Comparison of ENCODE assay signal across 9 mouse cellular contexts in genomic region chr14:60554222-60554740, GRCm38 (mm10).
DNase-seq lines count a peak whose midpoint lies in the region; ATAC-seq and TF ChIP-seq lines count a peak whose summit lies in the region.
"Had no signal": no experiment of that assay in that cellular context is flagged by ENCODE, and none has a peak within 500 bp of the region (broad histone marks: within the 10 kb centered on the region; RNA-seq: fewer than 3 reads in every experiment).

No protein-coding gene starts in this region.

- peak; percentile 92 for DNase-seq in embryo, embryonic 11 days
- DNase-seq in layer of hippocampus, postnatal 25 days (ENCODE audit: extremely low spot score in 1 of 2, low spot score in 1 of 2): peak; percentile 40 to 44
- DNase-seq in neural tube, embryonic 10.5 days (ENCODE audit: extremely low spot score, low spot score): peak; percentile 62
- no peak for DNase-seq in heart, postnatal 10 days

- peak overlapping the region; percentile 39; the same call in 1 of the 2 replicates for H3K9ac ChIP-seq in hindbrain, embryonic 13.5 days
- H3K9ac ChIP-seq in intestine, postnatal 0 days (ENCODE audit: low read depth, low read length): no peak overlapping the region

- TF ChIP-seq CTCF in E14TG2a.4 (conservative IDR thresholded peaks at IDR 0.05; ENCODE audit: low read length): no peak
- TF ChIP-seq CTCF in intestine, postnatal 0 days (IDR thresholded peaks at IDR 0.05; ENCODE audit: low read depth): no peak

- 3% methylated on average over 6 of the region's 6 CpGs for WGBS in hindbrain, embryonic 13.5 days
- WGBS in intestine, postnatal 0 days: 19% methylated on average over 6 of the region's 6 CpGs

- peak; percentile 94 for ATAC-seq in hindbrain, embryonic 13.5 days (ENCODE audit: low FRiP score)
- ATAC-seq in intestine, postnatal 0 days: no peak
- ATAC-seq in CD4-positive, CD25-positive, alpha-beta regulatory T cell, adult 4 months: no peak

- no peaks in the 10 kb centered on the region for H3K27me3 ChIP-seq in E14TG2a.4 (ENCODE audit: insufficient read depth, low read length)
- no peaks in the 10 kb centered on the region for H3K27me3 ChIP-seq in hindbrain, embryonic 13.5 days
- no peaks in the 10 kb centered on the region for H3K27me3 ChIP-seq in intestine, postnatal 0 days (replicated peaks; ENCODE audit: control insufficient read depth, insufficient read depth, low read length)

- no peaks in the 10 kb centered on the region for H3K9me3 ChIP-seq in E14TG2a.4 (ENCODE audit: low read length)
- no peaks in the 10 kb centered on the region for H3K9me3 ChIP-seq in hindbrain, embryonic 13.5 days
- no peaks in the 10 kb centered on the region for H3K9me3 ChIP-seq in intestine, postnatal 0 days (ENCODE audit: control insufficient read depth)
- H3K9me3 ChIP-seq: G1E had no signal

- intact Hi-C loops in heart, postnatal 10 days (cut with DNase I): no loop called here

- peak overlapping the region; percentile 86 for H3K27ac ChIP-seq in hindbrain, embryonic 13.5 days
- H3K27ac ChIP-seq in intestine, postnatal 0 days (ENCODE audit: low read depth, low read length): no peak overlapping the region

- H3K4me1 ChIP-seq in E14TG2a.4 (replicated peaks; ENCODE audit: low read depth, low read length): peaks cover 19% of the 10 kb centered on the region
- H3K4me1 ChIP-seq in hindbrain, embryonic 13.5 days (replicated peaks): peaks cover 18% of the 10 kb centered on the region
- no peaks in the 10 kb centered on the region for H3K4me1 ChIP-seq in intestine, postnatal 0 days (replicated peaks; ENCODE audit: control insufficient read depth, insufficient read depth, low read length)

- H3K36me3 ChIP-seq in E14TG2a.4 (ENCODE audit: insufficient read depth, low read length): no peaks in the 10 kb centered on the region
- no peaks in the 10 kb centered on the region for H3K36me3 ChIP-seq in hindbrain, embryonic 13.5 days
- no peaks in the 10 kb centered on the region for H3K36me3 ChIP-seq in intestine, postnatal 0 days (ENCODE audit: control insufficient read depth, insufficient read depth)
- H3K36me3 ChIP-seq: G1E had no signal

- H3K4me3 ChIP-seq in E14TG2a.4 (replicated peaks; ENCODE audit: low read length): peak overlapping the region; percentile 24; the same call in 1 of the 2 replicates
- no peak overlapping the region for H3K4me3 ChIP-seq in hindbrain, embryonic 13.5 days
- H3K4me3 ChIP-seq in intestine, postnatal 0 days (ENCODE audit: low read depth, low read length): no peak overlapping the region

- peak overlapping the region; percentile 42 for H3K4me2 ChIP-seq in hindbrain, embryonic 13.5 days
- H3K4me2 ChIP-seq in intestine, postnatal 0 days (replicated peaks; ENCODE audit: low read depth): no peak overlapping the region

Comparison
In these comparisons a context has a peak if more than half of its experiments do, and no peak if none do; other contexts are left out.
1. DNase-seq: peak in embryo, embryonic 11 days (single experiment), layer of hippocampus, postnatal 25 days (2 of 2) and neural tube, embryonic 10.5 days (single experiment); none in heart, postnatal 10 days (0 of 2).